Mouse (Mus musculus): ENCODE measurements around the gene Sgk1.

The Sgk1 gene

GRCm38 (mm10) chr10:22001621-22002020 is 119.6 kb downstream of the Sgk1 start:
- no peak for DNase-seq

- no peak for DNase-seq
These were observed 122.8 kb downstream of the Sgk1 start for GRCm38 (mm10) chr10:22004763-22005162.

- DNase-seq: no peak
These were observed 125.3 kb downstream of the Sgk1 start for GRCm38 (mm10) chr10:22007160-22007801.

- peak; percentile 60 for DNase-seq
These were observed 125.8 kb downstream of the Sgk1 start for GRCm38 (mm10) chr10:22007802-22008172.

- DNase-seq: peak; percentile 83
These were observed 128.3 kb downstream of the Sgk1 start for GRCm38 (mm10) chr10:22010088-22010818.

GRCm38 (mm10) chr10:22017469-22018159 is 135.6 kb downstream of the Sgk1 start:
- no peak for DNase-seq

- DNase-seq: no peak
These were observed 136.6 kb downstream of the Sgk1 start for GRCm38 (mm10) chr10:22018618-22019017.

GRCm38 (mm10) chr10:22034303-22034702 is 152.3 kb downstream of the Sgk1 start:
- DNase-seq: peak; percentile 31

GRCm38 (mm10) chr10:22036256-22036655 is 154.3 kb downstream of the Sgk1 start:
- DNase-seq: peak; percentile 57

Data from cerebellum, adult 9-10 months (tissue).